30 mouse cellular contexts compared by ENCODE assay signal in the genomic region with DNA sequence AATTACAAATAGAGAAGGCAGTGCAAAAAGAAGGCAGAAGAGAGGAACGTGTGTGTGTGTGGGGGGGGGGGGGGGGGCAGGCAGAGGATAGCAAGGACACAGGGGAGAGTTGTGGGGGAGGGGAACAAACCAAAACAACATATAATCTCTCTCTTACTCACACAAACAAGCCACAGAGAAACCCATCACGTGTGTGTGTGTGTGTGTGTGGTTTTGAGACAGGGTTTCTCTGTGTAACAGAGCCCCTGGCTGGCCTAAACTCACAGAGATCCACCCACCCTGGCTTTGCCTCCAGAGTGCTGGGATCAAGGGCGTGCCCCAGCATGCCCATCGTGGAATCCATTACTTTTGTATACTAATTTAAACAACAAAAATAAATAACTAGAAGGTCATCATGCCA.
DNase-seq lines count a peak whose midpoint lies in the region; ATAC-seq and TF ChIP-seq lines count a peak whose summit lies in the region.
"Had no signal": no experiment of that assay in that cellular context is flagged by ENCODE, and none has a peak within 500 bp of the region (broad histone marks: within the 10 kb centered on the region; RNA-seq: fewer than 3 reads in every experiment).

No protein-coding gene starts in this region.

- no peaks in the 10 kb centered on the region for H3K27me3 ChIP-seq in midbrain, embryonic 11.5 days (ENCODE audit: control insufficient read depth, insufficient read depth, low read length)
- H3K27me3 ChIP-seq in midbrain, embryonic 15.5 days (replicated peaks) = no peaks in the 10 kb centered on the region
- no peaks in the 10 kb centered on the region for H3K27me3 ChIP-seq in ES-Bruce4 (ENCODE audit: control insufficient read depth, insufficient read depth, low read length, poor library complexity, severe bottlenecking)
- H3K27me3 ChIP-seq: embryonic facial prominence, embryonic 15.5 days; forebrain, embryonic 12.5 days; heart, embryonic 13.5 days; liver, embryonic 12.5 days; neural tube, embryonic 12.5 days had no signal

- peak; percentile 10 for DNase-seq in CD4-positive, CD25-positive, alpha-beta regulatory T cell, adult 2 months (ENCODE audit: low read depth, low spot score)
- DNase-seq in midbrain, embryonic 11.5 days (ENCODE audit: low spot score, missing footprints) = no peak
- peak; percentile 30 for DNase-seq in induced T-regulatory cell, adult 2 months (ENCODE audit: low read depth)
- DNase-seq in left cerebral cortex, adult 18-20 months (ENCODE audit: low spot score in 2 of 2) = no peak
- no peak for DNase-seq in layer of hippocampus, postnatal 14 days (ENCODE audit: low spot score in 2 of 2)
- DNase-seq: adrenal gland, adult 2 months; adrenal gland, postnatal 36 days; cerebellum, adult 9-10 months; forebrain, postnatal 0 days; heart, adult 2 months; heart, postnatal 10 days; kidney, adult 9 months; kidney, postnatal 10 days; left cerebral cortex, postnatal 4 days; liver, postnatal 0 days; lung, postnatal 4 days; thymus, postnatal 25 days had no signal

- ATAC-seq in CD4-positive, CD25-positive, alpha-beta regulatory T cell, adult 4 months = no peak
- 0 out of 2 replicates have a peak, but pooled peaks have one; percentile 9 for ATAC-seq in midbrain, embryonic 11.5 days (ENCODE audit: low FRiP score)
- no peak for ATAC-seq in midbrain, embryonic 15.5 days (replicated peaks)
- ATAC-seq: activated CD4-positive, CD25-positive, alpha-beta regulatory T cell, adult 4 months; forebrain, postnatal 0 days; hindbrain, embryonic 16.5 days; intestine, embryonic 16.5 days; liver, embryonic 12.5 days; liver, postnatal 0 days; midbrain, embryonic 16.5 days had no signal

- H3K4me3 ChIP-seq in midbrain, embryonic 11.5 days (ENCODE audit: low read depth, low read length) = no peak overlapping the region
- no peak overlapping the region for H3K4me3 ChIP-seq in midbrain, embryonic 15.5 days
- no peak overlapping the region for H3K4me3 ChIP-seq in ES-Bruce4 (ENCODE audit: low read depth, low read length)
- H3K4me3 ChIP-seq: embryonic facial prominence, embryonic 15.5 days; forebrain, embryonic 12.5 days; heart, adult 2 months; heart, embryonic 13.5 days; hindbrain, embryonic 10.5 days; liver, embryonic 12.5 days; neural tube, embryonic 12.5 days had no signal

- TF ChIP-seq POLR2A in ES-Bruce4 (IDR thresholded peaks at IDR 0.05; ENCODE audit: insufficient read depth, low read length) = no peak

- no peaks in the 10 kb centered on the region; the same call in 1 of the 2 replicates for H3K4me1 ChIP-seq in midbrain, embryonic 11.5 days (ENCODE audit: control insufficient read depth, insufficient read depth, low read length)
- H3K4me1 ChIP-seq in midbrain, embryonic 15.5 days = no peaks in the 10 kb centered on the region
- peaks cover 1% of the 10 kb centered on the region for H3K4me1 ChIP-seq in ES-Bruce4 (ENCODE audit: control insufficient read depth, insufficient read depth, low read length)
- H3K4me1 ChIP-seq: embryonic facial prominence, embryonic 15.5 days; heart, embryonic 13.5 days; neural tube, embryonic 12.5 days had no signal

- H3K9ac ChIP-seq in midbrain, embryonic 11.5 days (ENCODE audit: low read length) = no peak overlapping the region
- no peak overlapping the region for H3K9ac ChIP-seq in midbrain, embryonic 15.5 days
- H3K9ac ChIP-seq in ES-Bruce4 (ENCODE audit: low read depth, poor library complexity, severe bottlenecking) = peak overlapping the region; percentile 67; the same call in 1 of the 2 replicates
- H3K9ac ChIP-seq: embryonic facial prominence, embryonic 15.5 days; forebrain, embryonic 12.5 days; forebrain, postnatal 0 days; heart, embryonic 13.5 days; liver, embryonic 12.5 days; liver, postnatal 0 days; neural tube, embryonic 12.5 days had no signal

- 0 out of 2 replicates have a peak, but pooled peaks have one; percentile 11 for TF ChIP-seq EP300 in ES-Bruce4 (IDR thresholded peaks at IDR 0.05; ENCODE audit: insufficient read depth, low read depth, low read length)

- WGBS in midbrain, embryonic 11.5 days = 80% methylated on average over 3 of the region's 4 CpGs
- WGBS in midbrain, embryonic 15.5 days = 52% methylated on average over 4 of the region's 4 CpGs

- no peak overlapping the region for H3K27ac ChIP-seq in midbrain, embryonic 11.5 days (ENCODE audit: low read depth, low read length)
- no peak overlapping the region for H3K27ac ChIP-seq in midbrain, embryonic 15.5 days
- H3K27ac ChIP-seq in ES-Bruce4 (ENCODE audit: insufficient read depth, low read length) = peak overlapping the region; percentile 83
- H3K27ac ChIP-seq: embryonic facial prominence, embryonic 15.5 days; forebrain, embryonic 12.5 days; heart, adult 2 months; heart, embryonic 13.5 days; hindbrain, embryonic 10.5 days; liver, embryonic 12.5 days; neural tube, embryonic 12.5 days had no signal

- H3K9me3 ChIP-seq in midbrain, embryonic 11.5 days (ENCODE audit: control insufficient read depth, low read length) = no peaks in the 10 kb centered on the region
- no peaks in the 10 kb centered on the region for H3K9me3 ChIP-seq in midbrain, embryonic 15.5 days
- H3K9me3 ChIP-seq in ES-Bruce4 (replicated peaks; ENCODE audit: control insufficient read depth, insufficient read depth, low read length, poor library complexity, severe bottlenecking) = 0 out of 2 replicates have a peak, but pooled peaks cover 3% of the 10 kb centered on the region
- H3K9me3 ChIP-seq: embryonic facial prominence, embryonic 15.5 days; forebrain, embryonic 12.5 days; heart, embryonic 13.5 days; hindbrain, embryonic 10.5 days; liver, embryonic 12.5 days; neural tube, embryonic 12.5 days had no signal

- no peak overlapping the region for H3K4me2 ChIP-seq in midbrain, embryonic 11.5 days
- no peak overlapping the region for H3K4me2 ChIP-seq in midbrain, embryonic 15.5 days
- H3K4me2 ChIP-seq: embryonic facial prominence, embryonic 15.5 days; forebrain, embryonic 12.5 days; heart, embryonic 13.5 days; liver, embryonic 12.5 days; neural tube, embryonic 12.5 days had no signal

- no peak for TF ChIP-seq CTCF in ES-Bruce4 (IDR thresholded peaks at IDR 0.05; ENCODE audit: low read depth, low read length)

- H3K36me3 ChIP-seq in midbrain, embryonic 11.5 days (ENCODE audit: control insufficient read depth, insufficient read depth, low read length) = no peaks in the 10 kb centered on the region
- H3K36me3 ChIP-seq in midbrain, embryonic 15.5 days (replicated peaks) = no peaks in the 10 kb centered on the region
- peaks cover 8% of the 10 kb centered on the region for H3K36me3 ChIP-seq in ES-Bruce4 (ENCODE audit: control insufficient read depth, insufficient read depth, low read length, poor library complexity, severe bottlenecking)
- H3K36me3 ChIP-seq: embryonic facial prominence, embryonic 15.5 days; forebrain, embryonic 12.5 days; heart, embryonic 13.5 days; liver, embryonic 12.5 days; neural tube, embryonic 12.5 days had no signal

Comparison
In these comparisons a context has a peak if more than half of its experiments do, and no peak if none do; other contexts are left out.
1. DNase-seq: peak in CD4-positive, CD25-positive, alpha-beta regulatory T cell, adult 2 months (single experiment) and induced T-regulatory cell, adult 2 months (single experiment); none in midbrain, embryonic 11.5 days (single experiment), left cerebral cortex, adult 18-20 months (0 of 2) and layer of hippocampus, postnatal 14 days (0 of 2).